Mouse (Mus musculus) kidney, adult 2 months (tissue): ENCODE results near the gene Tmem11. TPM values are rescaled to one million over a fixed set of nuclear protein-coding genes. Genes with fewer than 3 reads are reported as not detected.

ENCODE experiments used
- DNase-seq: peaks from one replicate; pipeline ENCODE4 v3.0.0; 2021
- H3K27ac ChIP-seq: fragments of 200-500 bp; 2 replicates; pipeline ENCODE4 v1.5.1; 2012; ENCODE audit warnings: low read depth, low read length, control low read depth, inconsistent platforms; ENCODE audit not compliant: insufficient read depth
- H3K27me3 ChIP-seq: fragments of 200-500 bp; replicated peaks from 2 replicates; pipeline ENCODE4 v1.6.1; 2012; ENCODE audit warnings: mild to moderate bottlenecking, moderate library complexity, low read length, inconsistent platforms; ENCODE audit not compliant: control insufficient read depth, insufficient read depth
- H3K36me3 ChIP-seq: fragments of 200-500 bp; 2 replicates; pipeline ENCODE4 v1.6.1; 2012; ENCODE audit warnings: mild to moderate bottlenecking, moderate library complexity, low read length, inconsistent platforms; ENCODE audit not compliant: control insufficient read depth, insufficient read depth
- H3K4me1 ChIP-seq: fragments of 200-500 bp; 2 replicates; pipeline ENCODE4 v1.6.1; 2011; ENCODE audit warnings: low read length; ENCODE audit not compliant: control insufficient read depth, insufficient read depth
- H3K4me3 ChIP-seq: fragments of 200-500 bp; 2 replicates; pipeline ENCODE4 v1.5.1; 2011; ENCODE audit warnings: mild to moderate bottlenecking, low read depth, low read length, control low read depth; ENCODE audit not compliant: insufficient read depth
- CTCF ChIP-seq: fragments of 200-500 bp; conservative IDR thresholded peaks from 2 replicates; pipeline ENCODE4 v1.5.1; 2011; ENCODE audit warnings: low read depth, mild to moderate bottlenecking, control low read depth, low read length, moderate library complexity, mixed read lengths; ENCODE audit not compliant: insufficient read depth, insufficient read length
- POLR2A ChIP-seq: fragments of 200-500 bp; IDR thresholded peaks from one replicate; pipeline ENCODE4 v1.6.1; 2011; ENCODE audit warnings: low read depth, low read length, control low read depth
- WGBS: fragments of 180-500 bp; shearing (Covaris S2); methylation state at CpG from one replicate; pipeline ENCODE4 v1.1.7; 2018; 5-methylcytosine and 5-hydroxymethylcytosine counted together
- polyA plus RNA-seq: library from polyadenylated mRNA; depleted of rRNA; stranded (reverse); fragments of >200 nt; gene quantifications from 2 replicates; pipeline ENCODE4 v1.2.3, GENCODE M21; 2012

The Tmem11 gene
- polyA plus RNA-seq, 1 experiment: 81.1 TPM

GRCm38 (mm10) chr11:60867904-60868303, 11.2 kb downstream of the Tmem11 start:
- Histone ChIP-seq H3K4me1 (peaks cover 24% of the 10 kb centered on the region; the same call in 1 of the 2 replicates), H3K36me3 (no peaks in the 10 kb centered on the region; the same call in 1 of the 2 replicates), H3K27me3 (no peaks in the 10 kb centered on the region), H3K4me3 (no peak overlapping the region), H3K27ac (no peak overlapping the region)
- 51% methylated on average over 8 of the region's 8 CpGs for WGBS
- TF ChIP-seq CTCF: no peak
- no peak for TF ChIP-seq POLR2A
- DNase-seq: peak; percentile 44

- H3K36me3 ChIP-seq: no peaks in the 10 kb centered on the region; the same call in 1 of the 2 replicates
- DNase-seq: no peak
Observed at GRCm38 (mm10) chr11:60867456-60867855, 11.6 kb downstream of the Tmem11 start.

DNA sequence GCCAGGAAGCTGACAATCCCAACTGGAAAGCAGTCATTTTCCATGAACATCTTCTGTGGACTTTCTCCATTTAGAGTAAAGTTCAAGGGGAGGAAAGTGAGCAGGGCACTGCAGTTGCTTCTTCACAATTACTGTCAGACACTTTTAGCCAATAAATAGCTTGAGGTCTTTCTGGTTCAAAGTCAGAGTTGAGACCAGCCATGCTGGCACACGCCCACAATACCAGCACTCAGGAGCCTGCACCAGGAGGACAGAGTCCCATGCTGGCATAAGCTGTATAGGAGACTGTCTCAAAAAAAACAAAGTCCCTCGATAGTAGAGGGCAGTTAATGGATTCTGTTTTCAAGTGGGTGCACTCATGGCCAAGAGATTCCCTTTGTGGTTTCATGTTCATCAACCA, 13.1 kb downstream of the Tmem11 start:
- H3K4me1 ChIP-seq: peaks cover 27% of the 10 kb centered on the region; the same call in 1 of the 2 replicates
- no peak overlapping the region; the same call in 1 of the 2 replicates for H3K27ac ChIP-seq
- H3K4me3 ChIP-seq: no peak overlapping the region
- no peaks in the 10 kb centered on the region for H3K27me3 ChIP-seq
- no peaks in the 10 kb centered on the region; the same call in none of the 2 replicates for H3K36me3 ChIP-seq
- WGBS: 45% methylated on average over 2 of the region's 2 CpGs
- no peak for TF ChIP-seq CTCF
- no peak for TF ChIP-seq POLR2A
- peak; percentile 79 for DNase-seq

More at GRCm38 (mm10) chr11:60867456-60867855, 11.6 kb downstream of the Tmem11 start:
- H3K4me3 ChIP-seq: no peak overlapping the region
- TF ChIP-seq CTCF (no peak), POLR2A (no peak)
- H3K4me1 ChIP-seq: peaks cover 24% of the 10 kb centered on the region; the same call in 1 of the 2 replicates
- H3K27me3 ChIP-seq: no peaks in the 10 kb centered on the region
- H3K27ac ChIP-seq: no peak overlapping the region
- 67% methylated on average over 3 of the region's 3 CpGs for WGBS

- Histone ChIP-seq H3K4me3 (no peak overlapping the region), H3K4me1 (peaks cover 27% of the 10 kb centered on the region; the same call in 1 of the 2 replicates), H3K27ac (no peak overlapping the region), H3K36me3 (no peaks in the 10 kb centered on the region; the same call in none of the 2 replicates), H3K27me3 (no peaks in the 10 kb centered on the region)
- WGBS: 71% methylated on average over 14 of the region's 14 CpGs
- TF ChIP-seq POLR2A: no peak
- no peak for DNase-seq
Observed at GRCm38 (mm10) chr11:60864916-60865315, 14.2 kb downstream of the Tmem11 start.

GRCm38 (mm10) chr11:60864166-60864565, 14.9 kb downstream of the Tmem11 start:
- WGBS: 90% methylated on average over 2 of the region's 2 CpGs
- TF ChIP-seq POLR2A (no peak), CTCF (no peak)
- Histone ChIP-seq H3K4me1 (peaks cover 27% of the 10 kb centered on the region; the same call in 1 of the 2 replicates), H3K4me3 (no peak overlapping the region), H3K36me3 (no peaks in the 10 kb centered on the region; the same call in none of the 2 replicates), H3K27ac (no peak overlapping the region), H3K27me3 (no peaks in the 10 kb centered on the region)
- no peak for DNase-seq

DNA sequence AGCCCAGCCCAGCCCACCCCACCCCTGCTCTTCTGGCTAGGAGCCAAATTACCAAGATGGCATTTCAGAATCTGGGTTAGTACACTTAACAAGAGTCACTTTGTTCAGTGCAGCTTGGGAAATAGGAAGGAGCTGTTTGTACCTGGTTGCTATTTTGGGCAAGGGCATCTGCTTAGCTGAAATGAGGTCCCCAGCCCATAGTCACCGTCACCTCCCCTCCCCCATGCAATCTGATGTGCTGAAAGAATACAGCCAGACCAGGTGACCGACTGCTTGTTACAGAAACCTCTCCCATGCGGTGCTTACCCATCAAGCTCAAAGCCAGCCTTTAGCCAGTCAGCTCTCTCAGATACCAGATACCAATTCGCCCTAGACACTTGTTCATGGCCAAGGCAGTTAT, 15.9 kb downstream of the Tmem11 start:
- Histone ChIP-seq H3K36me3 (no peaks in the 10 kb centered on the region; the same call in none of the 2 replicates), H3K27me3 (no peaks in the 10 kb centered on the region), H3K4me3 (no peak overlapping the region), H3K4me1 (peaks cover 27% of the 10 kb centered on the region; the same call in 1 of the 2 replicates), H3K27ac (no peak overlapping the region)
- 73% methylated on average over 4 of the region's 4 CpGs for WGBS
- DNase-seq: peak; percentile 35
- no peak for TF ChIP-seq POLR2A
- TF ChIP-seq CTCF: no peak

DNA sequence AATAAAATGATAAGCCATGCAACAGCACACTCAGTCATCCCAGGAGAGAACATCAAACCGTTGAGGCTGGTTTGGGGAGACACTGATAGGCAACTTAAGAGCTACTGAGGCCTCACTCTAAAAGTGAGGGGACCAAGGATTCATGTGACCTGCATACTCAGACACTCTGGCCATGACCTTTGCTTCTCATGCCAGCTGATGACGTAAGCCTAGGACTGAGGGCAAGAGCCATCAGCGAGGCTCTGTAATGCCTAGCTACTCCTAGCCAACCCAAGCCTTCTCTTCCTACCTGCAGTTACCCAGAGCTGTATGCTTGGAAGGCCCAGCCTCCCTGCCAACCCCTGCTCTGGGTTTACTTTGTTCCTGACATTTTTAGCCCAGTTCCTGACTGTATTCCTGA, 17.1 kb downstream of the Tmem11 start:
- Histone ChIP-seq H3K36me3 (no peaks in the 10 kb centered on the region; the same call in none of the 2 replicates), H3K27ac (no peak overlapping the region)
- 60% methylated on average over 3 of the region's 3 CpGs for WGBS

More for the DNA sequence above, 17.1 kb downstream of the Tmem11 start:
- Histone ChIP-seq H3K4me1 (peaks cover 18% of the 10 kb centered on the region; the same call in 1 of the 2 replicates), H3K27me3 (no peaks in the 10 kb centered on the region), H3K4me3 (no peak overlapping the region)
- TF ChIP-seq CTCF (no peak), POLR2A (no peak)
- peak; percentile 41 for DNase-seq
